Mouse (Mus musculus) embryonic facial prominence, embryonic 14.5 days (tissue): ENCODE measurements at regions not wholly inside any gene's neighbourhood (a gene's known extent, or its start where the extent isn't known, plus 50 kb on each side); places are given as distances from the start of the nearest gene placed in this dataset.

Experiments
- ATAC-seq: fragments of 200-750 bp; cut with Nextera tagmentation; 2 replicates; pipeline ENCODE4 v1.8.0; 2017; ENCODE audit warnings: low read depth, moderate number of reproducible peaks, moderate TSS enrichment
- DNase-seq: peaks from one replicate; pipeline ENCODE4 v3.0.0-alpha.2; 2015; ENCODE audit warnings: low spot score
- H3K27ac ChIP-seq: fragments of 300-500 bp; sonication (generic); replicated peaks from 2 replicates; pipeline ENCODE4 v1.5.1; 2014; ENCODE audit warnings: low read depth, mild to moderate bottlenecking, low read length, moderate library complexity
- H3K27me3 ChIP-seq: fragments of 300-500 bp; sonication (generic); replicated peaks from 2 replicates; pipeline ENCODE4 v1.6.1; 2014; ENCODE audit warnings: low read length; ENCODE audit not compliant: control insufficient read depth, insufficient read depth
- H3K36me3 ChIP-seq: fragments of 300-500 bp; sonication (generic); 2 replicates; pipeline ENCODE4 v1.6.1; 2014; ENCODE audit warnings: low read length, mixed read lengths; ENCODE audit not compliant: control insufficient read depth, insufficient read depth
- H3K4me1 ChIP-seq: fragments of 300-500 bp; sonication (generic); 2 replicates; pipeline ENCODE4 v1.6.1; 2014; ENCODE audit warnings: antibody characterized with exemption, low read length; ENCODE audit not compliant: control insufficient read depth, insufficient read depth
- H3K4me2 ChIP-seq: fragments of 300-500 bp; sonication (generic); 2 replicates; pipeline ENCODE4 v1.6.1; 2014; ENCODE audit warnings: low read depth, mild to moderate bottlenecking, low read length, moderate library complexity, mixed read lengths
- H3K4me3 ChIP-seq: fragments of 300-500 bp; sonication (generic); 2 replicates; pipeline ENCODE4 v1.5.1; 2014; ENCODE audit warnings: low read depth, mild to moderate bottlenecking, low read length
- H3K9ac ChIP-seq: fragments of 300-500 bp; sonication (generic); 2 replicates; pipeline ENCODE4 v1.6.1; 2014; ENCODE audit warnings: low read depth, mild to moderate bottlenecking, low read length, moderate library complexity, mixed read lengths
- H3K9me3 ChIP-seq: fragments of 300-500 bp; sonication (generic); 2 replicates; pipeline ENCODE4 v1.6.1; 2016; ENCODE audit warnings: low read length; ENCODE audit not compliant: control insufficient read depth
- WGBS: fragments of 180-500 bp; shearing (Covaris S2); extraction: QIAGEN DNeasy Blood & Tissue Kit; methylation state at CpG from one replicate; pipeline ENCODE4 v1.1.7; 2014; 5-methylcytosine and 5-hydroxymethylcytosine counted together

- Histone ChIP-seq H3K4me3 (no peak overlapping the region), H3K9me3 (no peaks in the 10 kb centered on the region), H3K36me3 (no peaks in the 10 kb centered on the region), H3K27me3 (no peaks in the 10 kb centered on the region), H3K4me2 (no peak overlapping the region), H3K4me1 (no peaks in the 10 kb centered on the region), H3K27ac (no peak overlapping the region), H3K9ac (no peak overlapping the region)
- 78% methylated on average over 1 of the region's 1 CpGs for WGBS
- no peak for ATAC-seq
- DNase-seq, result no peak
Observed at GRCm38 (mm10) chr12:7382455-7382854, 595.0 kb upstream of the Apob start.

GRCm38 (mm10) chr12:7403800-7404199 is 573.6 kb upstream of the Apob start:
- no peak for ATAC-seq

GRCm38 (mm10) chr12:7411810-7412209 is 565.6 kb upstream of the Apob start:
- H3K36me3 ChIP-seq, result no peaks in the 10 kb centered on the region
- ATAC-seq, result no peak
- 84% methylated on average over 4 of the region's 4 CpGs for WGBS
- no peak overlapping the region for H3K27ac ChIP-seq
- H3K4me1 ChIP-seq, result no peaks in the 10 kb centered on the region
- DNase-seq, result peak; percentile 1
- H3K4me3 ChIP-seq, result no peak overlapping the region
- H3K9ac ChIP-seq, result no peak overlapping the region
- no peaks in the 10 kb centered on the region for H3K9me3 ChIP-seq
- no peaks in the 10 kb centered on the region for H3K27me3 ChIP-seq
- no peak overlapping the region for H3K4me2 ChIP-seq

More at GRCm38 (mm10) chr12:7403800-7404199, 573.6 kb upstream of the Apob start:
- Histone ChIP-seq H3K4me1 (no peaks in the 10 kb centered on the region), H3K4me2 (no peak overlapping the region), H3K4me3 (no peak overlapping the region), H3K27me3 (no peaks in the 10 kb centered on the region), H3K36me3 (no peaks in the 10 kb centered on the region), H3K9me3 (no peaks in the 10 kb centered on the region), H3K27ac (no peak overlapping the region), H3K9ac (no peak overlapping the region)
- DNase-seq, result peak; percentile 2
- 68% methylated on average over 4 of the region's 4 CpGs for WGBS

GRCm38 (mm10) chr12:7420276-7420675 is 557.2 kb upstream of the Apob start:
- Histone ChIP-seq H3K36me3 (no peaks in the 10 kb centered on the region), H3K9me3 (no peaks in the 10 kb centered on the region), H3K4me1 (no peaks in the 10 kb centered on the region), H3K27me3 (no peaks in the 10 kb centered on the region), H3K27ac (no peak overlapping the region), H3K4me2 (no peak overlapping the region), H3K4me3 (no peak overlapping the region), H3K9ac (no peak overlapping the region)
- peak; percentile 52 for DNase-seq
- WGBS, result 40% methylated on average over 1 of the region's 2 CpGs
- no peak for ATAC-seq

GRCm38 (mm10) chr12:7421826-7422540 is 555.5 kb upstream of the Apob start:
- H3K27ac ChIP-seq, result no peak overlapping the region
- 46% methylated on average over 2 of the region's 2 CpGs for WGBS
- H3K27me3 ChIP-seq, result no peaks in the 10 kb centered on the region
- H3K36me3 ChIP-seq, result no peaks in the 10 kb centered on the region
- no peak overlapping the region for H3K4me2 ChIP-seq
- no peaks in the 10 kb centered on the region for H3K4me1 ChIP-seq
- H3K9ac ChIP-seq, result no peak overlapping the region
- no peaks in the 10 kb centered on the region for H3K9me3 ChIP-seq
- DNase-seq (no peak), ATAC-seq (no peak)
- H3K4me3 ChIP-seq, result no peak overlapping the region

- Histone ChIP-seq H3K36me3 (no peaks in the 10 kb centered on the region), H3K27ac (no peak overlapping the region), H3K9me3 (no peaks in the 10 kb centered on the region), H3K27me3 (no peaks in the 10 kb centered on the region), H3K9ac (no peak overlapping the region), H3K4me1 (no peaks in the 10 kb centered on the region), H3K4me3 (no peak overlapping the region), H3K4me2 (no peak overlapping the region)
- 74% methylated on average over 4 of the region's 4 CpGs for WGBS
- ATAC-seq (no peak), DNase-seq (no peak)
Observed at GRCm38 (mm10) chr12:7430981-7431380, 546.5 kb upstream of the Apob start.

GRCm38 (mm10) chr12:7445238-7445637 is 532.2 kb upstream of the Apob start:
- ATAC-seq (no peak), DNase-seq (no peak)
- H3K9ac ChIP-seq, result no peak overlapping the region
- H3K27ac ChIP-seq, result no peak overlapping the region
- no peaks in the 10 kb centered on the region for H3K27me3 ChIP-seq
- H3K4me2 ChIP-seq, result no peak overlapping the region
- no peaks in the 10 kb centered on the region for H3K4me1 ChIP-seq
- WGBS, result 84% methylated on average over 2 of the region's 2 CpGs
- H3K36me3 ChIP-seq, result no peaks in the 10 kb centered on the region
- H3K4me3 ChIP-seq, result no peak overlapping the region
- no peaks in the 10 kb centered on the region for H3K9me3 ChIP-seq

- Histone ChIP-seq H3K9me3 (no peaks in the 10 kb centered on the region), H3K4me2 (no peak overlapping the region), H3K27me3 (no peaks in the 10 kb centered on the region), H3K4me1 (no peaks in the 10 kb centered on the region), H3K27ac (no peak overlapping the region), H3K9ac (no peak overlapping the region), H3K36me3 (no peaks in the 10 kb centered on the region), H3K4me3 (no peak overlapping the region)
- no peak for ATAC-seq
- no peak for DNase-seq
- WGBS, result 17% methylated on average over 2 of the region's 2 CpGs
Observed at GRCm38 (mm10) chr12:7450506-7450905, 526.9 kb upstream of the Apob start.

GRCm38 (mm10) chr12:7457036-7457435 is 520.4 kb upstream of the Apob start:
- no peaks in the 10 kb centered on the region for H3K27me3 ChIP-seq
- no peak for DNase-seq
- no peak overlapping the region for H3K4me2 ChIP-seq
- no peak overlapping the region for H3K9ac ChIP-seq
- H3K9me3 ChIP-seq, result no peaks in the 10 kb centered on the region
- H3K36me3 ChIP-seq, result no peaks in the 10 kb centered on the region
- no peak overlapping the region for H3K27ac ChIP-seq
- H3K4me3 ChIP-seq, result no peak overlapping the region
- 82% methylated on average over 5 of the region's 5 CpGs for WGBS
- H3K4me1 ChIP-seq, result no peaks in the 10 kb centered on the region
- no peak for ATAC-seq
